Mouse (Mus musculus) midbrain, embryonic 16.5 days (tissue): ENCODE measurements at regions not wholly inside any gene's neighbourhood (a gene's known extent, or its start where the extent isn't known, plus 50 kb on each side); places are given as distances from the start of the nearest gene placed in this dataset.

Source experiments
- ATAC-seq: fragments of 200-750 bp; cut with Nextera tagmentation; 2 replicates; pipeline ENCODE4 v1.8.0; 2017; ENCODE audit warnings: moderate TSS enrichment
- H3K27ac ChIP-seq: fragments of 300-500 bp; sonication (generic); 2 replicates; pipeline ENCODE4 v1.5.1; 2014; ENCODE audit warnings: mild to moderate bottlenecking, low read length, mixed read lengths
- H3K27me3 ChIP-seq: fragments of 300-500 bp; sonication (generic); 2 replicates; pipeline ENCODE4 v1.6.1; 2014; ENCODE audit warnings: low read depth, low read length, mixed read lengths; ENCODE audit not compliant: control insufficient read depth, insufficient read depth
- H3K36me3 ChIP-seq: fragments of 300-500 bp; sonication (generic); 2 replicates; pipeline ENCODE4 v1.6.1; 2014; ENCODE audit warnings: mild to moderate bottlenecking, low read length, moderate library complexity, mixed read lengths; ENCODE audit not compliant: control insufficient read depth, insufficient read depth
- H3K4me1 ChIP-seq: fragments of 300-500 bp; sonication (generic); 2 replicates; pipeline ENCODE4 v1.6.1; 2014; ENCODE audit warnings: mild to moderate bottlenecking, low read length, mixed read lengths; ENCODE audit not compliant: control insufficient read depth, insufficient read depth
- H3K4me2 ChIP-seq: fragments of 300-500 bp; sonication (generic); 2 replicates; pipeline ENCODE4 v1.6.1; 2014; ENCODE audit warnings: mild to moderate bottlenecking, low read length, mixed read lengths
- H3K4me3 ChIP-seq: fragments of 300-500 bp; sonication (generic); 2 replicates; pipeline ENCODE4 v1.5.1; 2014; ENCODE audit warnings: low read depth, mild to moderate bottlenecking, low read length, moderate library complexity, mixed read lengths
- H3K9ac ChIP-seq: fragments of 300-500 bp; sonication (generic); 2 replicates; pipeline ENCODE4 v1.6.1; 2014; ENCODE audit warnings: low read depth, low read length, mixed read lengths
- H3K9me3 ChIP-seq: fragments of 300-500 bp; sonication (generic); replicated peaks from 2 replicates; pipeline ENCODE4 v1.6.1; 2014; ENCODE audit warnings: mild to moderate bottlenecking, low read length, mixed read lengths; ENCODE audit not compliant: control insufficient read depth, poor library complexity, severe bottlenecking
- WGBS: fragments of 180-500 bp; shearing (Covaris S2); extraction: QIAGEN DNeasy Blood & Tissue Kit; methylation state at CpG from one replicate; pipeline ENCODE4 v1.1.7; 2014; 5-methylcytosine and 5-hydroxymethylcytosine counted together

DNA sequence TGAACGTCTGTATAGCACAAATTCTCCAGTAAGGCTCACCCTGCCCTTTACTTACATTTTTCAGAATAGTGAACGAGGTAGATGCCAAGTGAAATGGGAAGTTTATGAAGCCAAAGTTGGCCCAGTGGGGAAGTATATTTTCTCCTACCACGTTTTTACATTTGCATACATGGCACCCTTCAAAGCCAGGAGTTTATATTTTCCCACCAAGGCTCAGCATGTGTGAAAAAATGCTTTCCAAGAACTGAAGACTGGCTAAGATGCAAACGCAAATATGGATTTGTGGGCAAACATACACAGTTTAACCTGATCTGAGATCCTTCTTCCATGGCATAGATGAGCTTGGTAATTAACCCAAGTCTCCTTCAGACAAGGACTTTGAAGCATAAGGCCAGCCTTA, 2209.4 kb upstream of the Gm7489 start:
- Histone ChIP-seq H3K36me3 (no peaks in the 10 kb centered on the region), H3K9ac (no peak overlapping the region), H3K4me3 (no peak overlapping the region), H3K4me2 (no peak overlapping the region), H3K4me1 (no peaks in the 10 kb centered on the region), H3K27me3 (no peaks in the 10 kb centered on the region; the same call in 1 of the 2 replicates), H3K27ac (no peak overlapping the region), H3K9me3 (no peaks in the 10 kb centered on the region)
- WGBS = 60% methylated on average over 4 of the region's 4 CpGs
- no peak for ATAC-seq

GRCm38 (mm10) chr15:51676694-51677093, 2208.0 kb upstream of the Gm7489 start:
- Histone ChIP-seq H3K4me3 (no peak overlapping the region), H3K9ac (no peak overlapping the region), H3K27me3 (no peaks in the 10 kb centered on the region; the same call in 1 of the 2 replicates), H3K27ac (no peak overlapping the region), H3K4me2 (no peak overlapping the region), H3K4me1 (no peaks in the 10 kb centered on the region), H3K36me3 (no peaks in the 10 kb centered on the region), H3K9me3 (no peaks in the 10 kb centered on the region)
- WGBS = 91% methylated on average over 3 of the region's 3 CpGs
- no peak for ATAC-seq

GRCm38 (mm10) chr15:51677266-51677665, 2207.4 kb upstream of the Gm7489 start:
- Histone ChIP-seq H3K36me3 (no peaks in the 10 kb centered on the region), H3K27ac (no peak overlapping the region), H3K4me3 (no peak overlapping the region), H3K9me3 (no peaks in the 10 kb centered on the region), H3K9ac (no peak overlapping the region), H3K4me1 (no peaks in the 10 kb centered on the region), H3K4me2 (no peak overlapping the region), H3K27me3 (no peaks in the 10 kb centered on the region)
- no peak for ATAC-seq
- 78% methylated on average over 4 of the region's 4 CpGs for WGBS

GRCm38 (mm10) chr15:51679186-51679902, 2205.4 kb upstream of the Gm7489 start:
- no peak overlapping the region for H3K4me3 ChIP-seq
- H3K4me1 ChIP-seq = no peaks in the 10 kb centered on the region
- no peaks in the 10 kb centered on the region for H3K36me3 ChIP-seq
- H3K9ac ChIP-seq = no peak overlapping the region
- no peak for ATAC-seq
- no peak overlapping the region for H3K4me2 ChIP-seq
- H3K27ac ChIP-seq = no peak overlapping the region
- no peaks in the 10 kb centered on the region for H3K27me3 ChIP-seq
- WGBS = 65% methylated on average over 12 of the region's 12 CpGs
- H3K9me3 ChIP-seq = no peaks in the 10 kb centered on the region

- Histone ChIP-seq H3K27ac (no peak overlapping the region), H3K27me3 (no peaks in the 10 kb centered on the region), H3K9ac (no peak overlapping the region), H3K4me2 (no peak overlapping the region), H3K4me3 (no peak overlapping the region), H3K9me3 (no peaks in the 10 kb centered on the region), H3K4me1 (peaks cover 4% of the 10 kb centered on the region; the same call in 1 of the 2 replicates), H3K36me3 (no peaks in the 10 kb centered on the region)
- ATAC-seq = no peak
Observed at GRCm38 (mm10) chr15:51680494-51680893, 2204.2 kb upstream of the Gm7489 start.

GRCm38 (mm10) chr15:51681191-51681590, 2203.5 kb upstream of the Gm7489 start:
- Histone ChIP-seq H3K9ac (no peak overlapping the region), H3K4me1 (peaks cover 4% of the 10 kb centered on the region; the same call in 1 of the 2 replicates)

GRCm38 (mm10) chr15:51682331-51682730, 2202.4 kb upstream of the Gm7489 start:
- no peaks in the 10 kb centered on the region for H3K9me3 ChIP-seq
- no peaks in the 10 kb centered on the region for H3K36me3 ChIP-seq
- no peak overlapping the region for H3K27ac ChIP-seq
- no peaks in the 10 kb centered on the region for H3K27me3 ChIP-seq
- no peak overlapping the region for H3K9ac ChIP-seq
- ATAC-seq = no peak
- peaks cover 4% of the 10 kb centered on the region; the same call in 1 of the 2 replicates for H3K4me1 ChIP-seq
- 84% methylated on average over 5 of the region's 5 CpGs for WGBS
- H3K4me2 ChIP-seq = no peak overlapping the region
- H3K4me3 ChIP-seq = no peak overlapping the region

More at GRCm38 (mm10) chr15:51681191-51681590, 2203.5 kb upstream of the Gm7489 start:
- Histone ChIP-seq H3K4me3 (no peak overlapping the region), H3K36me3 (no peaks in the 10 kb centered on the region), H3K27ac (no peak overlapping the region), H3K27me3 (no peaks in the 10 kb centered on the region), H3K4me2 (no peak overlapping the region), H3K9me3 (no peaks in the 10 kb centered on the region)
- ATAC-seq = no peak
- 92% methylated on average over 6 of the region's 6 CpGs for WGBS

GRCm38 (mm10) chr15:51687007-51687540, 2197.6 kb upstream of the Gm7489 start:
- no peak overlapping the region for H3K27ac ChIP-seq
- ATAC-seq = no peak
- 75% methylated on average over 13 of the region's 13 CpGs for WGBS
- H3K9me3 ChIP-seq = no peaks in the 10 kb centered on the region
- H3K4me3 ChIP-seq = no peak overlapping the region
- no peak overlapping the region for H3K9ac ChIP-seq
- no peak overlapping the region for H3K4me2 ChIP-seq
- no peaks in the 10 kb centered on the region for H3K36me3 ChIP-seq
- no peaks in the 10 kb centered on the region for H3K27me3 ChIP-seq
- H3K4me1 ChIP-seq = peaks cover 4% of the 10 kb centered on the region; the same call in 1 of the 2 replicates

DNA sequence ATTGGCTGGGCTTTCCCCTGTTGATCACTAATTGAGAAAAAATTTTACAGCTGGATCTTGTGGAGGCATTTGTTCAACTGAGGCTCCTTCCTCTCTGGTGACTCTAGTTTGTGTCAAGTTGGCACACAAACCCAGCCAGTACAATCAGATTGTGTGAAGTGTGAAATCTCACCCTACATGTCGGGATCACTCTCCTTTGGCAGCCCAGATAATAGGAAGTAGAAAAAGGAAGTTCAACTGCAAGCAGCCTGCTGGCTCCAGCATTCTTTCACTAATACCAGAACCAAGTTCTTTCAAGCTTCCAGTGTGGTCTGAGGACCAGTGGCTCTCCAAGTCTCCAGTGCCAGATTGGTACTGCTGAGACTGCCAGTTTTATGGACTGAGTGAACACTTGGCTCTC, 2195.2 kb upstream of the Gm7489 start:
- Histone ChIP-seq H3K4me2 (no peak overlapping the region), H3K9ac (no peak overlapping the region), H3K4me1 (peaks cover 4% of the 10 kb centered on the region; the same call in 1 of the 2 replicates), H3K27ac (no peak overlapping the region), H3K36me3 (no peaks in the 10 kb centered on the region), H3K9me3 (no peaks in the 10 kb centered on the region), H3K4me3 (no peak overlapping the region), H3K27me3 (no peaks in the 10 kb centered on the region)
- WGBS = 67% methylated on average over 1 of the region's 1 CpGs
- no peak for ATAC-seq
